Mouse (Mus musculus): ENCODE data around the gene Ptch1. TPM values are rescaled to one million over a fixed set of nuclear protein-coding genes. Genes with fewer than 3 reads are reported as not detected.

Gene Ptch1
- polyA plus RNA-seq, 1 experiment from 2014 or later, result 26.0 TPM

- H3K9ac ChIP-seq (ENCODE audit: low read length), result peak overlapping the region; percentile 72
- WGBS, result under 1% methylated on average over 67 of the region's 67 CpGs
- peaks cover 24% of the 10 kb centered on the region for H3K4me1 ChIP-seq (replicated peaks; ENCODE audit: control insufficient read depth, insufficient read depth, low read length)
- H3K36me3 ChIP-seq (ENCODE audit: control insufficient read depth, insufficient read depth, low read length), result no peaks in the 10 kb centered on the region
- H3K9me3 ChIP-seq (ENCODE audit: control insufficient read depth, low read length), result no peaks in the 10 kb centered on the region
- ATAC-seq (replicated peaks; ENCODE audit: low FRiP score) (peak; percentile 45), DNase-seq (ENCODE audit: low spot score) (peak; percentile 78)
- H3K27ac ChIP-seq (ENCODE audit: low read depth, low read length), result peak overlapping the region; percentile 87
- H3K4me2 ChIP-seq (ENCODE audit: low read depth, low read length, severe bottlenecking), result peak overlapping the region; percentile 96
- H3K4me3 ChIP-seq (ENCODE audit: low read depth, low read length), result peak overlapping the region; percentile 52
- H3K27me3 ChIP-seq (ENCODE audit: control insufficient read depth, insufficient read depth, low read length), result peaks cover 46% of the 10 kb centered on the region
These were observed 744 bp downstream of the Ptch1 start for GRCm38 (mm10) chr13:63572453-63573255.

DNA sequence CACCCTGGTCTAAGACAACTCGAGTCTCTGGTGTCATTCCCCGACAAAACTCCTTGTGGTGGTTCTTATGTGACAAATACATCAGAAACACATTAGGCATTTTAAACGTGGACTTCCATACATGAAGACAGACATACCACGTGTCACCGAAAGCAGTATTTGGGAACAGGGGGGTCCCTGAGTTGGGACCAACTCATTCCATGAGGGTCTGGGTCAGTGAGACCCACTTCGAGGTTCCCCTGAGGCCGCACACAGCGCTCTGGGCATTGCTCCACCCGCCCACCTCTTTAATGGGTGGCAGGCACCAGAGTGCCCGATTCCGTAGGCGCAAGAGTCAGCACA is 1.3 kb downstream of the Ptch1 start:
- peak overlapping the region; percentile 87 for H3K27ac ChIP-seq (ENCODE audit: low read depth, low read length)
- H3K27me3 ChIP-seq (ENCODE audit: control insufficient read depth, insufficient read depth, low read length), result peaks cover 46% of the 10 kb centered on the region
- ATAC-seq (replicated peaks; ENCODE audit: low FRiP score), result no peak
- no peaks in the 10 kb centered on the region for H3K9me3 ChIP-seq (ENCODE audit: control insufficient read depth, low read length)
- peak overlapping the region; percentile 96 for H3K4me2 ChIP-seq (ENCODE audit: low read depth, low read length, severe bottlenecking)
- DNase-seq (ENCODE audit: low spot score), result no peak
- H3K36me3 ChIP-seq (ENCODE audit: control insufficient read depth, insufficient read depth, low read length), result no peaks in the 10 kb centered on the region
- H3K9ac ChIP-seq (ENCODE audit: low read length), result peak overlapping the region; percentile 72
- H3K4me1 ChIP-seq (replicated peaks; ENCODE audit: control insufficient read depth, insufficient read depth, low read length), result peaks cover 24% of the 10 kb centered on the region
- H3K4me3 ChIP-seq (ENCODE audit: low read depth, low read length), result peak overlapping the region; percentile 52
- under 1% methylated on average over 12 of the region's 12 CpGs for WGBS

DNA sequence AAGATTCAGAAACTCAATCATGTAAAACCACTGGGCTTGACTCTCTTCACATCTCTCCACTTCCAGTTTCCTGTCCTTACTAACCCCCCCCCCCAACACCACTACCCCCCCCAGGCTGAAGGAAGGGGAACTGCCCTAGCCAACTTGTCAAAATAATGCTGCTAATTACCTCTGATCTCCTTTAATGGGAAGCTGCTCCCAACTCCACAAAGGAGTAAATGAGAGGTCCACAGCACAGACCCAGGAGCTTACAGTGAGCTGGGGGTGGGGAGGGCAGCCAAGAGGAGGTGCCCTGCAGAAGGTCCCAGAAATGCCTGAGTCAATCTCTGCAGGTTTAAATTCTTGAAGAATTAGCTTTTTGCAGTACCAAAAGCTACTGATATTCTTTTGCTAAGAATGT is 2.9 kb downstream of the Ptch1 start:
- Histone ChIP-seq H3K4me3 (ENCODE audit: low read depth, low read length) (no peak overlapping the region), H3K36me3 (ENCODE audit: control insufficient read depth, insufficient read depth, low read length) (no peaks in the 10 kb centered on the region), H3K27me3 (ENCODE audit: control insufficient read depth, insufficient read depth, low read length) (peaks cover 36% of the 10 kb centered on the region), H3K9me3 (ENCODE audit: control insufficient read depth, low read length) (no peaks in the 10 kb centered on the region), H3K4me2 (ENCODE audit: low read depth, low read length, severe bottlenecking) (peak overlapping the region; percentile 91; the same call in 1 of the 2 replicates), H3K9ac (ENCODE audit: low read length) (no peak overlapping the region), H3K27ac (ENCODE audit: low read depth, low read length) (no peak overlapping the region), H3K4me1 (replicated peaks; ENCODE audit: control insufficient read depth, insufficient read depth, low read length) (peaks cover 24% of the 10 kb centered on the region)
- no peak for ATAC-seq (replicated peaks; ENCODE audit: low FRiP score)
- DNase-seq (ENCODE audit: low spot score), result no peak

- Histone ChIP-seq H3K27ac (ENCODE audit: low read depth, low read length) (no peak overlapping the region; the same call in 1 of the 2 replicates), H3K4me2 (ENCODE audit: low read depth, low read length, severe bottlenecking) (peak overlapping the region; percentile 91; the same call in 1 of the 2 replicates), H3K4me1 (replicated peaks; ENCODE audit: control insufficient read depth, insufficient read depth, low read length) (peaks cover 24% of the 10 kb centered on the region), H3K9me3 (ENCODE audit: control insufficient read depth, low read length) (no peaks in the 10 kb centered on the region), H3K4me3 (ENCODE audit: low read depth, low read length) (no peak overlapping the region), H3K27me3 (ENCODE audit: control insufficient read depth, insufficient read depth, low read length) (peaks cover 33% of the 10 kb centered on the region), H3K36me3 (ENCODE audit: control insufficient read depth, insufficient read depth, low read length) (no peaks in the 10 kb centered on the region), H3K9ac (ENCODE audit: low read length) (no peak overlapping the region)
- ATAC-seq (replicated peaks; ENCODE audit: low FRiP score) (no peak), DNase-seq (ENCODE audit: low spot score) (no peak)
- WGBS, result 3% methylated on average over 5 of the region's 5 CpGs
These were observed 4.0 kb downstream of the Ptch1 start for GRCm38 (mm10) chr13:63569396-63569756.

DNA sequence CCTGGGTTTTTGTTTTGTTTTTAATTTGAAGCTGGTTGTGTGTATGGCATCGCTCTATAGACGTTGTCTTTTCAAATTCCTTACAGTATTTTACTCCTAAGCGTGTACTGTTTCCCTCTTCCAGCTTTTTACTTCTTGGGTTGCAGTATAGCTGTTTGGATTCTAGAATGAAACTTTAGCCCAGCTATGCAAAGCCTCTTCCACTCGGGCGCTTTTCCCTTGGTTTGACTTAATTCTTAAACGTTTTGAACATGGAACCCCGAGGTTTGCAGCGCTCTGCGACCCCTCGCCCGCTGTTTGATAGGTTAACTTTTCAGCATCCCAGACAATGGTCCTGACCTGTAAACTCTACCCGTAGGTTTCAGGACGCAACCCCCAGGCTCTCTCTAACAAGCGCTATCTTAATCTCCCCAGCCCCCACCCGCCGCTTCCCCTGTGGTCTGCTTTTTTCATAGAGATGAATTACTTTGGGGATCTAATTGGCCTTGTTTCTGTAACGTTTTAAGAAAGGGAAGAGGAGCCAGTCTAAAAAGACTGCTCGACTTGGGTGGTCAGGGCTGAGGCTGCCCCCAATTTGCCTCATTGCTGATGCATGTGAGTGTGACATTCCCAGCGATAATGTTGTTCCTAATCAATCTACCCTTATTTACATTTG is 4.5 kb downstream of the Ptch1 start:
- WGBS, result under 1% methylated on average over 19 of the region's 19 CpGs

GRCm38 (mm10) chr13:63568306-63568705 is 5.1 kb downstream of the Ptch1 start:
- under 1% methylated on average over 14 of the region's 14 CpGs for WGBS
- Histone ChIP-seq H3K4me3 (ENCODE audit: low read depth, low read length) (peak overlapping the region; percentile 94), H3K27me3 (ENCODE audit: control insufficient read depth, insufficient read depth, low read length) (peaks cover 22% of the 10 kb centered on the region; the same call in 1 of the 2 replicates), H3K36me3 (ENCODE audit: control insufficient read depth, insufficient read depth, low read length) (no peaks in the 10 kb centered on the region), H3K4me2 (ENCODE audit: low read depth, low read length, severe bottlenecking) (peak overlapping the region; percentile 91), H3K4me1 (replicated peaks; ENCODE audit: control insufficient read depth, insufficient read depth, low read length) (peaks cover 20% of the 10 kb centered on the region), H3K9me3 (ENCODE audit: control insufficient read depth, low read length) (no peaks in the 10 kb centered on the region), H3K9ac (ENCODE audit: low read length) (peak overlapping the region; percentile 54; the same call in 1 of the 2 replicates), H3K27ac (ENCODE audit: low read depth, low read length) (peak overlapping the region; percentile 99; the same call in 1 of the 2 replicates)
- DNase-seq (ENCODE audit: low spot score), result no peak
- no peak for ATAC-seq (replicated peaks; ENCODE audit: low FRiP score)

More for the DNA sequence above, 4.5 kb downstream of the Ptch1 start:
- no peaks in the 10 kb centered on the region for H3K9me3 ChIP-seq (ENCODE audit: control insufficient read depth, low read length)
- no peaks in the 10 kb centered on the region for H3K36me3 ChIP-seq (ENCODE audit: control insufficient read depth, insufficient read depth, low read length)
- ATAC-seq (replicated peaks; ENCODE audit: low FRiP score), result no peak
- H3K9ac ChIP-seq (ENCODE audit: low read length), result no peak overlapping the region
- peak overlapping the region; percentile 91; the same call in 1 of the 2 replicates for H3K4me2 ChIP-seq (ENCODE audit: low read depth, low read length, severe bottlenecking)
- peaks cover 28% of the 10 kb centered on the region for H3K27me3 ChIP-seq (ENCODE audit: control insufficient read depth, insufficient read depth, low read length)
- H3K4me3 ChIP-seq (ENCODE audit: low read depth, low read length), result peak overlapping the region; percentile 94
- H3K27ac ChIP-seq (ENCODE audit: low read depth, low read length), result peak overlapping the region; percentile 99; the same call in 1 of the 2 replicates
- peaks cover 24% of the 10 kb centered on the region for H3K4me1 ChIP-seq (replicated peaks; ENCODE audit: control insufficient read depth, insufficient read depth, low read length)
- DNase-seq (ENCODE audit: low spot score), result peak; percentile 68

GRCm38 (mm10) chr13:63567677-63568293 is 5.6 kb downstream of the Ptch1 start:
- WGBS, result under 1% methylated on average over 60 of the region's 62 CpGs
- DNase-seq (ENCODE audit: low spot score) (peak; percentile 97), ATAC-seq (replicated peaks; ENCODE audit: low FRiP score) (peak; percentile 75)
- peaks cover 22% of the 10 kb centered on the region; the same call in 1 of the 2 replicates for H3K27me3 ChIP-seq (ENCODE audit: control insufficient read depth, insufficient read depth, low read length)
- no peaks in the 10 kb centered on the region for H3K9me3 ChIP-seq (ENCODE audit: control insufficient read depth, low read length)
- H3K9ac ChIP-seq (ENCODE audit: low read length), result peak overlapping the region; percentile 54; the same call in 1 of the 2 replicates
- H3K4me1 ChIP-seq (replicated peaks; ENCODE audit: control insufficient read depth, insufficient read depth, low read length), result peaks cover 19% of the 10 kb centered on the region
- peak overlapping the region; percentile 91 for H3K4me2 ChIP-seq (ENCODE audit: low read depth, low read length, severe bottlenecking)
- H3K36me3 ChIP-seq (ENCODE audit: control insufficient read depth, insufficient read depth, low read length), result no peaks in the 10 kb centered on the region
- H3K4me3 ChIP-seq (ENCODE audit: low read depth, low read length), result peak overlapping the region; percentile 94
- peak overlapping the region; percentile 99 for H3K27ac ChIP-seq (ENCODE audit: low read depth, low read length)

Measured in forebrain, embryonic 11.5 days (tissue).